Mouse (Mus musculus) thymus, postnatal 25 days (tissue): ENCODE measurements around the gene Cryba2.

Experiments used
- DNase-seq: peaks from one replicate; pipeline ENCODE4 v3.0.0; 2022

Gene Cryba2

GRCm38 (mm10) chr1:74846341-74846740 lies 46.6 kb downstream of the Cryba2 start:
- DNase-seq, result no peak

- no peak for DNase-seq
Observed at GRCm38 (mm10) chr1:74843090-74843489, 49.9 kb downstream of the Cryba2 start.
